19 mouse cellular contexts compared by ENCODE assay signal in the genomic region with DNA sequence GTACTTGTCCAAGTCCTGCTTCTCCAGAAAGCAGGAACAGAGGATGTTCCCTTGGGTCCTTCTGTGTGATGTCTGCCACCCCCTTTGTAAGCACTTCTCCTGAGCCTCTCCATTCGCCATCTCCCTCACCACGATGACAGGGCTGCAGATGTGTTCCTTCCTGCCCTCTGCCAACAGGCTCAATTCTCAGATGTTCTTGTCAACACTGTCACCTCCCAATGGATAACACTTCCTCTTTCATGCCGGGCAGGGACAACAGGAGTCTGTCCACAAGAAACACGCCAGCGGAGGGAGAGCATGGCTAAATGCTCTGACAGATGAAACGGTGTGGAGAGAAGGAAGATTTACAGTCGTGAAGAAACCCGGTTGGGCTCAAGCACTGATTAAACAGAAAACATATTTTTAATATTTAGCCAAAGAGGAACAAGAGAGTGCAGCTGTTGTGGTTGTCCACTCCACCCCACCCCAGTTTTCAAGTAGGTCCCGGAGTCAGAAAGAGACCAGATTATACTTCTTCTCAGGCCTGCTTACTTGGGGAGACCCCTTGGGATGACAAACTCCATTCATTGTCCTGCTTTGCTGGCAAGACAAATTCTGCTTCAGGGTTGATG. TPM values are rescaled to one million over a fixed set of nuclear protein-coding genes. Genes with fewer than 3 reads are reported as not detected.
DNase-seq lines count a peak whose midpoint lies in the region; ATAC-seq and TF ChIP-seq lines count a peak whose summit lies in the region.
"Had no signal": no experiment of that assay in that cellular context is flagged by ENCODE, and none has a peak within 500 bp of the region (broad histone marks: within the 10 kb centered on the region; RNA-seq: fewer than 3 reads in every experiment).

No protein-coding gene starts in this region.

- ATAC-seq in liver, postnatal 0 days: no peak
- ATAC-seq in liver, embryonic 11.5 days (replicated peaks; ENCODE audit: low FRiP score): no peak
- ATAC-seq in monocyte, adult 5-6 weeks (replicated peaks; ENCODE audit: insufficient number of reproducible peaks, low FRiP score, low TSS enrichment, poor library complexity, severe bottlenecking): peak; percentile 44; the same call in 1 of the 2 replicates
- ATAC-seq in megakaryocyte-erythroid progenitor cell, adult 5-6 weeks (replicated peaks; ENCODE audit: low FRiP score, low TSS enrichment, poor library complexity, severe bottlenecking): no peak
- ATAC-seq: activated CD4-positive, CD25-positive, alpha-beta regulatory T cell, adult 4 months; forebrain, postnatal 0 days; Patski had no signal

- H3K4me2 ChIP-seq in liver, postnatal 0 days (ENCODE audit: low read depth, low read length): peak overlapping the region; percentile 2; the same call in 1 of the 2 replicates
- no peak overlapping the region for H3K4me2 ChIP-seq in liver, embryonic 11.5 days
- H3K4me2 ChIP-seq: heart, embryonic 13.5 days; hindbrain, embryonic 12.5 days; midbrain, embryonic 12.5 days; neural tube, embryonic 15.5 days had no signal

- H3K27ac ChIP-seq in liver, postnatal 0 days (ENCODE audit: low read depth): no peak overlapping the region
- H3K27ac ChIP-seq in liver, embryonic 11.5 days (ENCODE audit: low read depth, low read length): no peak overlapping the region
- peak overlapping the region; percentile 83 for H3K27ac ChIP-seq in bone marrow macrophage, adult 2 months (ENCODE audit: insufficient read depth, low read depth, low read length)
- H3K27ac ChIP-seq: heart, embryonic 13.5 days; hindbrain, embryonic 12.5 days; midbrain, embryonic 12.5 days; neural tube, embryonic 15.5 days had no signal

- no peak for DNase-seq in liver, postnatal 0 days
- no peak for DNase-seq in liver, embryonic 11.5 days (ENCODE audit: low spot score)
- peak; percentile 68 for DNase-seq in lung, postnatal 10 days
- no peak for DNase-seq in ovary, adult 18-20 months (ENCODE audit: low spot score)
- DNase-seq: adrenal gland, postnatal 14 days; cerebellum, adult 9-11 months; forebrain, postnatal 0 days; gastrocnemius, postnatal 14 days; liver; right cerebral cortex, postnatal 4 days had no signal

- no peak for TF ChIP-seq CTCF in liver, postnatal 0 days (IDR thresholded peaks at IDR 0.05; ENCODE audit: low read depth)
- no peak for TF ChIP-seq CTCF in bone marrow macrophage, adult 2 months (IDR thresholded peaks at IDR 0.05; ENCODE audit: low read depth, low read length)

- H3K4me3 ChIP-seq in liver, postnatal 0 days (ENCODE audit: low read depth, low read length): no peak overlapping the region
- H3K4me3 ChIP-seq in liver, embryonic 11.5 days (ENCODE audit: low read depth, low read length): no peak overlapping the region
- H3K4me3 ChIP-seq in bone marrow macrophage, adult 2 months (ENCODE audit: insufficient read depth, low read length): peak overlapping the region; percentile 18; the same call in 1 of the 2 replicates
- H3K4me3 ChIP-seq: heart, embryonic 13.5 days; hindbrain, embryonic 12.5 days; midbrain, embryonic 12.5 days; neural tube, embryonic 15.5 days had no signal

- no peaks in the 10 kb centered on the region for H3K4me1 ChIP-seq in liver, postnatal 0 days (ENCODE audit: insufficient read depth)
- H3K4me1 ChIP-seq in liver, embryonic 11.5 days (replicated peaks; ENCODE audit: control insufficient read depth, insufficient read depth, low read length): no peaks in the 10 kb centered on the region
- peaks cover 11% of the 10 kb centered on the region for H3K4me1 ChIP-seq in bone marrow macrophage, adult 2 months (ENCODE audit: control insufficient read depth, insufficient read depth, low read length)
- H3K4me1 ChIP-seq: hindbrain, embryonic 12.5 days; midbrain, embryonic 12.5 days; neural tube, embryonic 15.5 days had no signal

- no peak for TF ChIP-seq POLR2A in bone marrow macrophage, adult 2 months (IDR thresholded peaks at IDR 0.05; ENCODE audit: borderline replicate concordance, low read depth, low read length)

- no peaks in the 10 kb centered on the region for H3K36me3 ChIP-seq in liver, postnatal 0 days (replicated peaks; ENCODE audit: insufficient read depth, low read length)
- H3K36me3 ChIP-seq in liver, embryonic 11.5 days (ENCODE audit: control insufficient read depth, insufficient read depth, low read length): no peaks in the 10 kb centered on the region
- H3K36me3 ChIP-seq: heart, embryonic 13.5 days; hindbrain, embryonic 12.5 days; midbrain, embryonic 12.5 days; neural tube, embryonic 15.5 days had no signal

- TF ChIP-seq EP300 in liver, postnatal 0 days (IDR thresholded peaks at IDR 0.05; ENCODE audit: low read depth): no peak

- H3K9ac ChIP-seq in liver, postnatal 0 days (replicated peaks): no peak overlapping the region
- no peak overlapping the region for H3K9ac ChIP-seq in liver, embryonic 11.5 days (ENCODE audit: low read depth, low read length)
- H3K9ac ChIP-seq: forebrain, postnatal 0 days; heart, embryonic 13.5 days; hindbrain, embryonic 12.5 days; midbrain, embryonic 12.5 days; neural tube, embryonic 15.5 days had no signal

- H3K27me3 ChIP-seq in liver, postnatal 0 days (ENCODE audit: insufficient read depth, low read length): no peaks in the 10 kb centered on the region
- no peaks in the 10 kb centered on the region for H3K27me3 ChIP-seq in liver, embryonic 11.5 days (replicated peaks; ENCODE audit: control insufficient read depth, insufficient read depth, low read length)
- H3K27me3 ChIP-seq: hindbrain, embryonic 12.5 days; neural tube, embryonic 15.5 days had no signal

- no peaks in the 10 kb centered on the region for H3K9me3 ChIP-seq in liver, postnatal 0 days (ENCODE audit: low read length)
- no peaks in the 10 kb centered on the region for H3K9me3 ChIP-seq in liver, embryonic 11.5 days (ENCODE audit: control insufficient read depth, low read length)
- H3K9me3 ChIP-seq: heart, embryonic 13.5 days; hindbrain, embryonic 12.5 days; midbrain, embryonic 12.5 days; neural tube, embryonic 15.5 days had no signal

- 21% methylated on average over 9 of the region's 9 CpGs for WGBS in liver, postnatal 0 days (ENCODE audit: insufficient replicate concordance)
- WGBS in liver, embryonic 11.5 days: 49% methylated on average over 9 of the region's 9 CpGs

RNA-seq across cellular contexts. Expression of gene Otulinl, which starts 6.8 kb away (rescaled TPM):
- polyA plus RNA-seq in liver, postnatal 0 days (2015; fragmentation: Nextera tagmentation; extraction: Ambion mirVana): 12.3 and 13.7 TPM in 2 replicates
- 13.4 and 14.7 TPM in 2 replicates for polyA plus RNA-seq in liver, embryonic 11.5 days (2014; fragmentation: Nextera tagmentation; extraction: Ambion mirVana)
- 256 and 264 TPM in 2 replicates for polyA plus RNA-seq in bone marrow macrophage, adult 2 months (2012; ENCODE audit: insufficient read depth, insufficient read length, missing spikeins)
- 110 to 158 TPM (median 149 TPM) in 3 replicates for total RNA-seq in monocyte, adult 5-6 weeks (2017)
- total RNA-seq in megakaryocyte-erythroid progenitor cell, adult 5-6 weeks (2014; fragmentation: Nextera tagmentation): 6.9 and 12.7 TPM in 2 replicates
- total RNA-seq in megakaryocyte-erythroid progenitor cell, adult 5-6 weeks (2017): 3.6 and 4.0 TPM in 2 replicates

RNA-seq across cellular contexts. Expression of gene Otulin, which starts 57.7 kb away (rescaled TPM):
- 20.8 and 23.5 TPM in 2 replicates for polyA plus RNA-seq in liver, postnatal 0 days (2015; fragmentation: Nextera tagmentation; extraction: Ambion mirVana)
- polyA plus RNA-seq in liver, embryonic 11.5 days (2014; fragmentation: Nextera tagmentation; extraction: Ambion mirVana): 45.9 and 47.5 TPM in 2 replicates
- polyA plus RNA-seq in bone marrow macrophage, adult 2 months (2012; ENCODE audit: insufficient read depth, insufficient read length, missing spikeins): 98.6 and 100 TPM in 2 replicates
- total RNA-seq in monocyte, adult 5-6 weeks (2017): 78.2 to 132 TPM (median 118 TPM) in 3 replicates
- 36.3 and 51.2 TPM in 2 replicates for total RNA-seq in megakaryocyte-erythroid progenitor cell, adult 5-6 weeks (2014; fragmentation: Nextera tagmentation)
- 31.0 and 32.2 TPM in 2 replicates for total RNA-seq in megakaryocyte-erythroid progenitor cell, adult 5-6 weeks (2017)

Comparison
In these comparisons a context has a peak if more than half of its experiments do, and no peak if none do; other contexts are left out.
1. RNA of gene Otulinl, which starts 6.8 kb away (polyA plus RNA-seq): 256 to 264 TPM in bone marrow macrophage, adult 2 months; 13.4 to 14.7 TPM in liver, embryonic 11.5 days and 12.3 to 13.7 TPM in liver, postnatal 0 days; every median in the first group is over 10 times any median in the second.